Mouse (Mus musculus) MEL (cell line): ENCODE measurements around the gene Taf6. TPM values are rescaled to one million over a fixed set of nuclear protein-coding genes. Genes with fewer than 3 reads are reported as not detected.

Experiments used
- DNase-seq: peaks from one replicate; pipeline ENCODE4 v3.0.0; 2011; ENCODE audit warnings: low read depth, low spot score
- H3K27ac ChIP-seq: 2 replicates; pipeline ENCODE4 v1.5.1; 2012; ENCODE audit warnings: low read depth, mild to moderate bottlenecking, control low read depth, low read length, moderate library complexity; ENCODE audit not compliant: control insufficient read depth
- H3K27me3 ChIP-seq, 2 experiments: fragments of 150-350 bp in 1 of 2; sonication (generic) in 1 of 2; 2 replicates each; pipeline ENCODE4 v1.6.1; 2012; ENCODE audit warnings: low read length in 2 of 2, mild to moderate bottlenecking in 2 of 2, improper control_type of control experiment in 1 of 2, moderate library complexity in 1 of 2; ENCODE audit not compliant: insufficient read depth in 2 of 2, control insufficient read depth in 1 of 2
- H3K36me3 ChIP-seq, 2 experiments: 2 replicates each; pipeline ENCODE4 v1.6.1; 2012 to 2014; ENCODE audit warnings: low read length in 2 of 2, improper control_type of control experiment in 1 of 2, inconsistent platforms in 1 of 2, mild to moderate bottlenecking in 1 of 2; ENCODE audit not compliant: insufficient read depth in 2 of 2, control insufficient read depth in 1 of 2
- H3K4me1 ChIP-seq, 2 experiments: fragments of 150-350 bp in 1 of 2; sonication (generic) in 1 of 2; 2 replicates each; pipeline ENCODE4 v1.6.1; 2012; ENCODE audit warnings: low read length in 2 of 2, improper control_type of control experiment in 1 of 2, mild to moderate bottlenecking in 1 of 2; ENCODE audit not compliant: insufficient read depth in 2 of 2, control insufficient read depth in 1 of 2
- H3K4me3 ChIP-seq, 2 experiments: fragments of 150-350 bp in 1 of 2; sonication (generic) in 1 of 2; 2 replicates each; pipeline ENCODE4 v1.5.1; 2012; ENCODE audit warnings: low read depth in 2 of 2, low read length in 2 of 2, mild to moderate bottlenecking in 2 of 2, moderate library complexity in 2 of 2, control low read depth in 1 of 2, improper control_type of control experiment in 1 of 2; ENCODE audit not compliant: control insufficient read depth in 1 of 2, insufficient read depth in 1 of 2
- H3K79me2 ChIP-seq: 2 replicates; pipeline ENCODE4 v1.6.1; 2012; ENCODE audit warnings: mild to moderate bottlenecking, low read length, moderate library complexity; ENCODE audit not compliant: control insufficient read depth, poor library complexity, insufficient read depth
- H3K9ac ChIP-seq: 2 replicates; pipeline ENCODE4 v1.6.1; 2012; ENCODE audit warnings: low read depth, mild to moderate bottlenecking, control low read depth, low read length, moderate library complexity; ENCODE audit not compliant: control insufficient read depth, poor library complexity, severe bottlenecking
- H3K9me3 ChIP-seq: fragments of 150-350 bp; sonication (generic); replicated peaks from 2 replicates; pipeline ENCODE4 v1.6.1; 2012; ENCODE audit warnings: mild to moderate bottlenecking, low read length, improper control_type of control experiment, moderate library complexity; ENCODE audit not compliant: insufficient read depth
- BHLHE40 ChIP-seq: IDR thresholded peaks from 2 replicates; pipeline ENCODE4 v1.6.1; 2012; ENCODE audit warnings: low read depth, mild to moderate bottlenecking, inconsistent platforms, low read length, improper control_type of control experiment, borderline replicate concordance
- CHD1 ChIP-seq: IDR thresholded peaks from 2 replicates; pipeline ENCODE4 v1.6.1; 2012; ENCODE audit warnings: low read depth, mild to moderate bottlenecking, inconsistent platforms, low read length, improper control_type of control experiment
- CHD2 ChIP-seq: IDR thresholded peaks from 2 replicates; pipeline ENCODE4 v1.6.1; 2011; ENCODE audit warnings: low read length, improper control_type of control experiment
- CTCF ChIP-seq, 3 experiments: IDR thresholded peaks in 2 of 3; conservative IDR thresholded peaks in 1 of 3; 2 replicates each; pipeline ENCODE4 v1.5.1; 2011 to 2012; ENCODE audit warnings: low read length in 3 of 3, low read depth in 2 of 3, mild to moderate bottlenecking in 2 of 3, improper control_type of control experiment in 1 of 3, inconsistent platforms in 1 of 3, mixed read lengths in 1 of 3, moderate library complexity in 1 of 3; ENCODE audit not compliant: control insufficient read depth in 1 of 3, insufficient read depth in 1 of 3, poor library complexity in 1 of 3, severe bottlenecking in 1 of 3
- ELF1 ChIP-seq: IDR thresholded peaks from 2 replicates; pipeline ENCODE4 v1.6.1; 2014; ENCODE audit warnings: low read depth, mild to moderate bottlenecking, inconsistent platforms, low read length, improper control_type of control experiment, moderate library complexity
- EP300 ChIP-seq, 2 experiments: IDR thresholded peaks; 2 replicates each; pipeline ENCODE4 v1.6.1; 2011; ENCODE audit warnings: improper control_type of control experiment in 2 of 2, low read length in 2 of 2, low read depth in 1 of 2, mild to moderate bottlenecking in 1 of 2
- ETS1 ChIP-seq: IDR thresholded peaks from 2 replicates; pipeline ENCODE4 v1.6.1; 2012; ENCODE audit warnings: low read depth, mild to moderate bottlenecking, inconsistent platforms, low read length, improper control_type of control experiment, moderate library complexity
- GATA1 ChIP-seq: IDR thresholded peaks from 2 replicates; pipeline ENCODE4 v1.6.1; 2011; ENCODE audit warnings: low read depth, low read length, improper control_type of control experiment
- HCFC1 ChIP-seq: IDR thresholded peaks from 2 replicates; pipeline ENCODE4 v1.6.1; 2012; ENCODE audit warnings: low read depth, mild to moderate bottlenecking, inconsistent platforms, low read length, improper control_type of control experiment, moderate library complexity
- JUND ChIP-seq: IDR thresholded peaks from 2 replicates; pipeline ENCODE4 v1.6.1; 2011; ENCODE audit warnings: low read depth, mild to moderate bottlenecking, improper control_type of control experiment, low read length
- KAT2A ChIP-seq: conservative IDR thresholded peaks from 2 replicates; pipeline ENCODE4 v1.6.1; 2012; ENCODE audit warnings: low read depth, low read length, improper control_type of control experiment, inconsistent platforms
- MAFK ChIP-seq: IDR thresholded peaks from 2 replicates; pipeline ENCODE4 v1.6.1; 2011; ENCODE audit warnings: low read depth, mild to moderate bottlenecking, low read length, improper control_type of control experiment, borderline replicate concordance
- MAX ChIP-seq: IDR thresholded peaks from 2 replicates; pipeline ENCODE4 v1.6.1; 2011; ENCODE audit warnings: low read length, improper control_type of control experiment
- MXI1 ChIP-seq: IDR thresholded peaks from 2 replicates; pipeline ENCODE4 v1.6.1; 2011; ENCODE audit warnings: mild to moderate bottlenecking, low read depth, low read length, improper control_type of control experiment
- MYB ChIP-seq: IDR thresholded peaks from 2 replicates; pipeline ENCODE4 v1.6.1; 2011; ENCODE audit warnings: mild to moderate bottlenecking, low read depth, low read length, improper control_type of control experiment
- MYC ChIP-seq: IDR thresholded peaks from 2 replicates; pipeline ENCODE4 v1.6.1; 2011; ENCODE audit warnings: low read depth, mild to moderate bottlenecking, low read length, improper control_type of control experiment, moderate library complexity
- RAD21 ChIP-seq: IDR thresholded peaks from 2 replicates; pipeline ENCODE4 v1.6.1; 2011; ENCODE audit warnings: mild to moderate bottlenecking, low read depth, low read length, improper control_type of control experiment
- RCOR1 ChIP-seq: IDR thresholded peaks from 2 replicates; pipeline ENCODE4 v1.6.1; 2012; ENCODE audit warnings: low read depth, mild to moderate bottlenecking, inconsistent platforms, low read length, improper control_type of control experiment
- SIN3A ChIP-seq: IDR thresholded peaks from 2 replicates; pipeline ENCODE4 v1.6.1; 2012; ENCODE audit warnings: low read length, improper control_type of control experiment, inconsistent platforms
- SMC3 ChIP-seq: IDR thresholded peaks from 2 replicates; pipeline ENCODE4 v1.6.1; 2011; ENCODE audit warnings: low read depth, low read length, improper control_type of control experiment
- TAL1 ChIP-seq: IDR thresholded peaks from 2 replicates; pipeline ENCODE4 v1.6.1; 2012; ENCODE audit warnings: mild to moderate bottlenecking, inconsistent platforms, low read length, moderate library complexity, mixed read lengths
- TBP ChIP-seq: IDR thresholded peaks from 2 replicates; pipeline ENCODE4 v1.8.0; 2011; ENCODE audit warnings: low read depth, low read length, improper control_type of control experiment
- TCF12 ChIP-seq: IDR thresholded peaks from 2 replicates; pipeline ENCODE4 v1.6.1; 2014; ENCODE audit warnings: low read depth, mild to moderate bottlenecking, inconsistent platforms, low read length, improper control_type of control experiment, moderate library complexity
- USF1 ChIP-seq: IDR thresholded peaks from 2 replicates; pipeline ENCODE4 v1.6.1; 2014; ENCODE audit warnings: low read depth, mild to moderate bottlenecking, inconsistent platforms, low read length, improper control_type of control experiment, moderate library complexity
- ZC3H11A ChIP-seq: IDR thresholded peaks from 2 replicates; pipeline ENCODE4 v1.6.1; 2012; ENCODE audit warnings: low read depth, mild to moderate bottlenecking, inconsistent platforms, low read length, improper control_type of control experiment
- ZKSCAN1 ChIP-seq: IDR thresholded peaks from 2 replicates; pipeline ENCODE4 v1.6.1; 2012; ENCODE audit warnings: low read depth, mild to moderate bottlenecking, inconsistent platforms, low read length, improper control_type of control experiment, moderate library complexity
- ZMIZ1 ChIP-seq: IDR thresholded peaks from 2 replicates; pipeline ENCODE4 v1.6.1; 2012; ENCODE audit warnings: low read depth, mild to moderate bottlenecking, inconsistent platforms, low read length, improper control_type of control experiment, moderate library complexity
- ZNF384 ChIP-seq: IDR thresholded peaks from 2 replicates; pipeline ENCODE4 v1.6.1; 2012; ENCODE audit warnings: low read depth, mild to moderate bottlenecking, inconsistent platforms, low read length, improper control_type of control experiment
- polyA plus RNA-seq, 2 experiments: library from polyadenylated mRNA; stranded (reverse) in 1 of 2; unstranded in 1 of 2; fragments of >175 nt in 1 of 2; fragments of >200 nt in 1 of 2; gene quantifications; 2 replicates each; pipeline versions ENCODE4 v1.2.1 to v1.2.4; 2012; ENCODE audit warnings: low replicate concordance in 2 of 2, low read depth in 1 of 2; ENCODE audit not compliant: insufficient read length in 2 of 2, insufficient read depth in 1 of 2, missing spikeins in 1 of 2
- total RNA-seq: library from RNA; depleted of rRNA; stranded (reverse); fragments of 300-350 nt; gene quantifications from 2 replicates; pipeline ENCODE4 v1.2.3, GENCODE M21; 2012

Gene Taf6
- total and polyA plus RNA-seq, 3 experiments, result 52.6 to 94.7 TPM; not detected in 1

- H3K79me2 ChIP-seq, result no peaks in the 10 kb centered on the region
- no peaks in the 10 kb centered on the region for H3K27me3 ChIP-seq
- H3K4me3 ChIP-seq, result no peak overlapping the region
- peaks cover 0 to 19% of the 10 kb centered on the region in 2 experiments; a peak in 2 of 4 replicates for H3K36me3 ChIP-seq
- TF ChIP-seq USF1, result no peak
- peak; percentile 99 to 100 for TF ChIP-seq EP300 (IDR thresholded peaks at IDR 0.05; ENCODE audit: low read depth in 1 of 2, low read length in 2 of 2)
- TF ChIP-seq RAD21, result no peak
- TF ChIP-seq JUND, result peak; percentile 74
- peak; percentile 92 for TF ChIP-seq MAX
- no peak for TF ChIP-seq SMC3
- 0 out of 2 replicates have a peak, but pooled peaks have one; percentile 27 for TF ChIP-seq ZNF384
- TF ChIP-seq RCOR1, result peak; percentile 99
- TF ChIP-seq MYB, result peak; percentile 98
- TF ChIP-seq CHD1, result no peak
- TF ChIP-seq ZMIZ1, result no peak
- TF ChIP-seq KAT2A, result no peak
- TF ChIP-seq BHLHE40, result peak; percentile 68; the same call in 1 of the 2 replicates
- peak; percentile 85 for TF ChIP-seq MXI1
- peak; percentile 92 for TF ChIP-seq TAL1
- TF ChIP-seq CHD2, result peak; percentile 34; the same call in 1 of the 2 replicates
- peak; percentile 93 for TF ChIP-seq SIN3A
- TF ChIP-seq MYC, result peak; percentile 96
- no peak for TF ChIP-seq CTCF (IDR thresholded peaks at IDR 0.05 in 2 of 3, conservative IDR thresholded peaks at IDR 0.05 in 1 of 3; ENCODE audit: control insufficient read depth in 1 of 3, insufficient read depth in 1 of 3, low read depth in 2 of 3, low read length in 3 of 3, poor library complexity in 1 of 3, severe bottlenecking in 1 of 3)
- TF ChIP-seq TBP, result no peak
- 0 out of 2 replicates have a peak, but pooled peaks have one; percentile 21 for TF ChIP-seq ELF1
- TF ChIP-seq ETS1, result peak; percentile 89
- no peak for TF ChIP-seq ZKSCAN1
- TF ChIP-seq TCF12, result peak; percentile 98
- TF ChIP-seq MAFK, result peak; percentile 89; the same call in 1 of the 2 replicates
- TF ChIP-seq GATA1, result peak; percentile 99
- peak; percentile 35 for TF ChIP-seq HCFC1
- TF ChIP-seq ZC3H11A, result no peak
- TF ChIP-seq, all 39 proteins: peak for 18
- Histone ChIP-seq H3K27ac (peak overlapping the region; percentile 14; the same call in 1 of the 2 replicates), H3K9me3 (no peaks in the 10 kb centered on the region), H3K4me1 (peaks cover 10 to 19% of the 10 kb centered on the region in 2 experiments), H3K9ac (no peak overlapping the region)
- DNase-seq, result peak; percentile 92
These were observed 40.1 kb upstream of the Taf6 start for GRCm38 (mm10) chr5:138227367-138227766.
